Mouse (Mus musculus) frontal cortex, adult (tissue): ENCODE measurements at regions not wholly inside any gene's neighbourhood (a gene's known extent, or its start where the extent isn't known, plus 50 kb on each side); places are given as distances from the start of the nearest gene placed in this dataset.
A peak's percentile ranks its signal among the peaks of the same experiment; 100 is the strongest.

Experiments used
- ATAC-seq: cut with Nextera tagmentation; 2 replicates; pipeline ENCODE4 v1.9.2; 2017; ENCODE audit warnings: mild to moderate bottlenecking, moderate library complexity, mixed read lengths; ENCODE audit not compliant: low TSS enrichment

- no peak for ATAC-seq
Measured at GRCm38 (mm10) chr12:68554943-68555627, 603.9 kb downstream of the Rps29 start.

DNA sequence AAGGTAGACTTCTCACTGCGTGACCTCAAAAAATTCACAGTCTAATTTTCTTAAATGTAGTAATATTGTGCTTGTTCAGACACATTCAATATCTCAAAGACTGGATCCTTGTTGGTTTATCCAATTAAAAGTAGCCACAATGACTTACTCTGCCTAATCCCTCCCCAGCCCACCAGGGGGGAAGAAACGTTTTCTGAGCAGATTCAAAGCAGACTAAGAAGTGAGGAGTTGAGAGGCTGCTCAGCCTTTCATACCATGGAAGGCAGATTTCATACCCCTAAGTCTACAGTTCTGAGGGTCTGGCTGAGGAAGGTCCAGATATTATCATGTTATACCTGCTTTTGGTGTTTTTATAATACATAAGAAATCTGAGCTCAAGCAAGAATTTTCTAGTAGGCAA lies 604.7 kb downstream of the Rps29 start:
- no peak for ATAC-seq

DNA sequence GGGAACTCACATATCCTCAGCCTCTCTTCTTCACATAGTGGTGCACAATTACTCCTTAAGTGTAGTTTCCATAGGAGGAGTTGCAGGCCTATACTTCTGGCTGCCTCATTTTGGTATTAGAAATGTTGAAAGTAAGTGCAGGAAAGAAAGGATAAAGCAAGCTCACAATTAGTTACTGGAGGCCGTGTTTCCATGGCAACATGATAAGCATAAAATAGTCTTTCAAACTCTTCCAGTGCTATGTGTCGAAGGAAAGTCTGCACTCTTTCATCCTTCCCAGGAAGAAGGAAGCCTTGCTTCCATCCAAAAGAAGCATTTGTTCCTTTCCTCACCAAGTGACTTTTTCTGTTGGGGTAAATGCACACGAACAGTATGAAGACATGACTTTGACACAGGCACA lies 617.2 kb downstream of the Rps29 start:
- no peak for ATAC-seq

GRCm38 (mm10) chr12:68500794-68501193 lies 658.2 kb downstream of the Rps29 start:
- ATAC-seq: no peak

- peak; percentile 77 for ATAC-seq
Measured at GRCm38 (mm10) chr12:68463032-68463431, 696.0 kb downstream of the Rps29 start.

DNA sequence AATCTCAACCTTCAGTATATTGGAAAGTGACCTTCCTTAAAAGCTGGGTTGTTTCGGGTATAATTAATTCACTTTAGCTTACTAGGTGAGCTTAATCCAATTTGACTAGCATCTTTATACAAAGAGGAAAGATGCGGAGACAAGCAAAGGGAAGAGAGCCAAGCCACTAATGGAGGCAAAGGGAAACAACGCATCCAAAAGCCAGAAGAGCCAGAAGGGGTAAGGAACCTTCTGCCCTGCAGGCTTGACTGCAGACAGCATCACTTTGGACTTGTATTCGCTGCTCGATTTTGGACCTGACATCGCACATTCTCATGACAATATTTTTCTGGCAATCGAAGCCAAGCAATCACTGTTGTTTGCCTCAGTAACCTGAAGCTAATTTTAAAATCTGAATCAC lies 700.8 kb downstream of the Rps29 start:
- no peak for ATAC-seq

DNA sequence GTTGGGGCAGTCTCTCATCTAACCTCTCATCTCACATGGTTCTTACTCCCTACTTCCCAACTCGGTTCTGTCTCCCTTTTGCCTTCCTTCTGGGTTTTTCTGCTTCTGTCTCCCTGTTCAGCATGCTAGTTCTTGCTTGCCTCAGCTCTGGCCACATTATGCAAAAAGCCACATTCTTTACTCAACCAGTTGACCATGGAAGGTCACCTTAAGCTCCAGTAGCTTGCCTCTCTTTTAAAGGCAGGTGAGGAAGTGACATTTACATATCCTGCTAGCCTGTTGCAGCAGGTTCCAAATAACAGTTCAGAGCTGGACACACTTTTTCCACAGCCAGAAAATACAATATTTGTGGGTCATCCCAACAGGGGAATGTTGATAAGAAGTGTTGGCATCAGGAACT lies 732.4 kb downstream of the Rps29 start:
- ATAC-seq: no peak

DNA sequence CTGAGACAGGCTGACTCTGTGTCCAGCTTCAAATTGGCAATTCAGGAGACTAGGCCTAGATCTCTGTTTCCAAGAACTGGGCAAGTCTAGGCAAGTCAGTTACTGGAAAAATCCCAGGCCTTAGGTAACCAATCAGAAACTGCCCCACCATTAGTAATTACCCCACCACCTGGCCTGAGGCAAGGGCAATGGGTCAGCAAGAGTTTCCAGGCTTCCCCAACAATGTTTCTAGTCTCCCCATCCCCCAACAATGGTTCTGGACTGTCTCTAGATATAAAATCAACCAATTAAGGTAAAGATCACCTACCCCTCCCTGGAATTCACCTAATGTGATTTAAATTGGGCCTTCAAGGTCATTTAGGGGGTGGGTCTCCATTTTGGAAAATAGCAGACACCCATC lies 734.0 kb downstream of the Rps29 start:
- no peak for ATAC-seq
